Mouse (Mus musculus) hindbrain, embryonic 12.5 days (tissue): ENCODE results near the gene Igsf3. TPM values are rescaled to one million over a fixed set of nuclear protein-coding genes. Genes with fewer than 3 reads are reported as not detected.

Experiments
- ATAC-seq: fragments of 200-750 bp; cut with Nextera tagmentation; 2 replicates; pipeline ENCODE4 v1.8.0; 2017; ENCODE audit warnings: moderate TSS enrichment; ENCODE audit not compliant: low FRiP score
- H3K27ac ChIP-seq: fragments of 300-500 bp; sonication (generic); 2 replicates; pipeline ENCODE4 v1.5.1; 2016; ENCODE audit warnings: mild to moderate bottlenecking
- H3K27me3 ChIP-seq: fragments of 300-500 bp; sonication (generic); 2 replicates; pipeline ENCODE4 v1.6.1; 2016; ENCODE audit warnings: mild to moderate bottlenecking
- H3K36me3 ChIP-seq: fragments of 300-500 bp; sonication (generic); 2 replicates; pipeline ENCODE4 v1.6.1; 2016; ENCODE audit warnings: mild to moderate bottlenecking
- H3K4me1 ChIP-seq: fragments of 300-500 bp; sonication (generic); 2 replicates; pipeline ENCODE4 v1.6.1; 2016
- H3K4me2 ChIP-seq: fragments of 300-500 bp; sonication (generic); replicated peaks from 2 replicates; pipeline ENCODE4 v1.6.1; 2016; ENCODE audit warnings: mild to moderate bottlenecking
- H3K4me3 ChIP-seq: fragments of 300-500 bp; sonication (generic); 2 replicates; pipeline ENCODE4 v1.5.1; 2016; ENCODE audit warnings: mild to moderate bottlenecking
- H3K9ac ChIP-seq: fragments of 300-500 bp; sonication (generic); 2 replicates; pipeline ENCODE4 v1.6.1; 2016; ENCODE audit warnings: mild to moderate bottlenecking, moderate library complexity
- H3K9me3 ChIP-seq: fragments of 300-500 bp; sonication (generic); replicated peaks from 2 replicates; pipeline ENCODE4 v1.6.1; 2016; ENCODE audit warnings: mild to moderate bottlenecking
- WGBS: fragments of 180-500 bp; shearing (Covaris S2); methylation state at CpG from one replicate; pipeline ENCODE4 v1.1.7; 2016; 5-methylcytosine and 5-hydroxymethylcytosine counted together
- polyA plus RNA-seq: library from polyadenylated mRNA; unstranded; fragments of >200 nt; fragmentation: Nextera tagmentation; extraction: Ambion mirVana; gene quantifications from 2 replicates; pipeline ENCODE4 v1.2.1, GENCODE M21; 2016

Igsf3 gene
- 61.9 and 66.4 TPM in 2 replicates for polyA plus RNA-seq

DNA sequence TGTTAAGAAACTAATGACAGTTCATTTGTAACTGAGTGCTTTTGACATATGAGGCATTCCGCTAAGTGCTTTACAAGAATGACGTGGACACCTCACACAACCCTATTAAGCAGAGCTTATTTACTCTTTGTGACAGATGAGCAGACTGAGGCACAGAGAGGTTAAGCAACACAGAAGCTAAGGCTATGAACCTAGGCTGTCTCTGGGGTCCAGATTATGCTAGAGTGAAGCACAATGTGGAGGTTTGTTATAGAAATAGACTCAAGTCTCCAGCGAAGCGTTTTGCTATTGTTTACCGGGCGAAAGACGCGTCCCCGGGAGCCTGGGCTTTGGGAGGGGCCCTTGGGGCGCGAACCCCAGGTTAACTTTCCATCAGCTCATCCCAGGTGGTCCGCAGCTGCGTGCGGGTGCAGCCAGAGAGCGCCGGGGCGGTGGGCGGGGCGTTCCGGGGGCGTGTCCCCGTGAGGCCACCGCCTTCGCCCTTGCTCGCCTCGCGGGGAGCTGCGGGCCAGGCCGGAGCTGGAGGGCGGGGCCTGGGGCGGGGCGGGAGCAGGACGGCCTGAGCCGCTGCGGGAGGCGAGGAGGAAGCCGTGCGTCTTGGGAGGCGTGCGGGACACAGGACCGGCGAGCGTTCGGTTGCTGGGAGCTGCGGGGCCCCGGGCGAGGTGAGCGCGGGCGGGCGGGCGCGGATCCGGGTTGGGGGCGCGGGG is at the start of gene Igsf3:
Gene Igsf3 (plus strand): TSS at position 546 of the 710 bp plus-strand sequence.
- ATAC-seq = peak; percentile 90

DNA sequence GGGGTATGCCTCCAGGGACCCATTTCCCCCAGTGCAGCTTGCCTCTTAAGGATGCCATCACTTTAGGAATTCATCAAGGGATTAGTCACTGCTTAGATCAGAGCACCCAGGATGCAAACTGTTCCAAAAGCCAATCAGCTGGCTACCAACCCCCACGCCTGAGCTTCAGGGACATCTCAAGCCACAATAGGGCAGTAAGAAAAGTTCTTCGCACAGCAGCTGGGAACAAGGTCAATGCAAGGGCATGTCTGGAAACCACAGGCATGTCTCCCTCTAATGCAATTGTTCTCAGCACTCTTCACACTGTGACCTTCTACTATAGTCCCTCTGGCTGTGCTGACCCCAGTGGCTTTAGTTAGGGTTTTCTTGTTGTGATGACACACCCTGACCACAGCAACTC is 49.6 kb upstream of the Igsf3 start:
- H3K9ac ChIP-seq = no peak overlapping the region
- H3K9me3 ChIP-seq = no peaks in the 10 kb centered on the region
- H3K27me3 ChIP-seq = no peaks in the 10 kb centered on the region
- no peak overlapping the region for H3K4me3 ChIP-seq
- 67% methylated on average over 2 of the region's 2 CpGs for WGBS
- no peak overlapping the region for H3K27ac ChIP-seq
- no peak overlapping the region for H3K4me2 ChIP-seq
- H3K36me3 ChIP-seq = no peaks in the 10 kb centered on the region
- no peaks in the 10 kb centered on the region for H3K4me1 ChIP-seq
- ATAC-seq = no peak

More for the DNA sequence above, at the start of gene Igsf3:
- Histone ChIP-seq H3K9me3 (no peaks in the 10 kb centered on the region), H3K36me3 (no peaks in the 10 kb centered on the region), H3K9ac (peak within 1 kb of the TSS; percentile 91), H3K27me3 (no peaks in the 10 kb centered on the region; the same call in 1 of the 2 replicates), H3K27ac (peak within 1 kb of the TSS; percentile 83), H3K4me1 (peaks cover 39% of the 10 kb centered on the region), H3K4me2 (peak within 1 kb of the TSS; percentile 69), H3K4me3 (peak within 1 kb of the TSS; percentile 88)
- 2% methylated on average over 48 of the region's 56 CpGs for WGBS

DNA sequence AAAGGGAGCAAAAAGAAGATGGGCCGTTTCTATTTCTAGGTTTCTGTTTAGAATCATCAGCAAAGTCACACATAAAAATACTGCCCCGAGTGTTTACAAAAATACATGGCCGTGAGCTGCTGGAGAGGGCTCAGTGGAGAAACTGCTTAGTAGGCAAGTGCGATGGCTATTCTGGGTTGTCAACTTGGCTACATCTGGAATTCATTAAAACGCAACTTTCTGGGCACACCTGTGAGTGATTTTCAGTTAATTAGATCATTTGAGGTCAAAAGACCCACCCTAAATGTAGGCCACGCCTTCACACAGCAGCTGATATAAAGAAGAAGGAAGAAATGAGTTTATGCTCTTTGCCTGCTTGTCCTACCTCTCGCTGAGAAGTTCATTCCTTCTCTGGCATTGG is 48.3 kb upstream of the Igsf3 start:
- no peaks in the 10 kb centered on the region for H3K4me1 ChIP-seq
- no peak overlapping the region for H3K4me3 ChIP-seq
- H3K9ac ChIP-seq = no peak overlapping the region
- H3K36me3 ChIP-seq = no peaks in the 10 kb centered on the region
- no peak for ATAC-seq
- 80% methylated on average over 7 of the region's 7 CpGs for WGBS
- no peaks in the 10 kb centered on the region for H3K9me3 ChIP-seq
- no peaks in the 10 kb centered on the region for H3K27me3 ChIP-seq
- no peak overlapping the region for H3K4me2 ChIP-seq
- H3K27ac ChIP-seq = no peak overlapping the region

DNA sequence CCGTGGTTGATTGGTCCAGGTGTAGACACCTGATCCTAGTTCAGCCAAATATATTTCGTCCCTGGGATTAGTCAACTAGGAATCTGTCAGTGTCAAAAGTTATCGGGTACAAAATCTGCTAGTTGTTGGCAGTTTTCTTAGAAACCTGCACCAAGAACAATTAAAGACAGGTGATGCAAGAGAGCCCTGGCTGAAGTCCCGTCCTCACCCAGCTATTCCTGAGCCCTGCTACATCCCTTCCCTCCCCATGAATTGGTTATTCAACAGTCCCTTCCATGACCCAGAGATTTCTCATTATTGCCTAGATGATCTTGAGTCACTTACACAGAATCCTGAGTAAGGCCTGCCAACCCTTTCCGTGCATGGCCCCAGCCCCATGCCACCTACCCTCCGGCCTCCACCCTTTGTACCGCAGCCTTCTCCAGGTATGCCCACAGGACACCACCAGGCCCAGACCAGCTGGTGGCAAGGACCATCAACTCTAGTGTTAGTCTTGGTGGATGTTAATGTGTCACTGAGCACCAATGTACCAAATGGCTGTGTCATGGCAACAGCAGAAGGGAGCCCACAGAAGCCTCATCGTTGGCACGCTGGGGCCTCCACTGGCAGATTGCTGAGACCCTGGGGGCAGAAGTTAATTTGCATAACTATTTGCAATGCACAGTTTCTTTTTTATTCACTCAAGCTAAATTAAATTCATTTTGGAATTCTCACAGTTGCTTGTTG is 33.5 kb upstream of the Igsf3 start:
- peak; percentile 69 for ATAC-seq
- H3K27ac ChIP-seq = no peak overlapping the region
- H3K4me1 ChIP-seq = peaks cover 19% of the 10 kb centered on the region
- no peaks in the 10 kb centered on the region for H3K36me3 ChIP-seq
- H3K27me3 ChIP-seq = no peaks in the 10 kb centered on the region
- H3K9me3 ChIP-seq = 0 out of 2 replicates have a peak, but pooled peaks cover 4% of the 10 kb centered on the region
- 73% methylated on average over 9 of the region's 9 CpGs for WGBS
- no peak overlapping the region for H3K4me3 ChIP-seq
- H3K9ac ChIP-seq = no peak overlapping the region
- no peak overlapping the region for H3K4me2 ChIP-seq

DNA sequence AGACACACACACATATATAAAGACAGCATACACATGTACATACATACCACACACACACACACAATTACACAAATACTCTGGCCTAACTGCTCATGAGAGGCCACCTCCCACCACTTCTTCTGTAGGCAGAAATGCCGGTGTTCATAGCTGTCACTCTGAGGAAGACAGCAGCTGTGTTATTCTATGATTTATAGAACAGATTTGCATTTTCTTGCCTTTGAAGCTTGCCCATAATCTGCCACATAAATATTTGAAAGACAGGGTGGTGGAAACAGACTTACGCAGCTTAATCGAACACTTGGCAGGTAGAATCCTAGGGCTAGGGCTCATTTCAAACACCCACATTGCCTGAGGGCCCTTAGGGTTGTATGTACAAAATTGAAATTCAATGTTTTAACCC is 32.6 kb upstream of the Igsf3 start:
- Histone ChIP-seq H3K9ac (no peak overlapping the region), H3K4me1 (peaks cover 26% of the 10 kb centered on the region), H3K4me2 (no peak overlapping the region), H3K4me3 (no peak overlapping the region), H3K27ac (no peak overlapping the region), H3K9me3 (0 out of 2 replicates have a peak, but pooled peaks cover 4% of the 10 kb centered on the region), H3K36me3 (no peaks in the 10 kb centered on the region), H3K27me3 (no peaks in the 10 kb centered on the region)
- 68% methylated on average over 3 of the region's 3 CpGs for WGBS
- peak; percentile 36; the same call in 1 of the 2 replicates for ATAC-seq

DNA sequence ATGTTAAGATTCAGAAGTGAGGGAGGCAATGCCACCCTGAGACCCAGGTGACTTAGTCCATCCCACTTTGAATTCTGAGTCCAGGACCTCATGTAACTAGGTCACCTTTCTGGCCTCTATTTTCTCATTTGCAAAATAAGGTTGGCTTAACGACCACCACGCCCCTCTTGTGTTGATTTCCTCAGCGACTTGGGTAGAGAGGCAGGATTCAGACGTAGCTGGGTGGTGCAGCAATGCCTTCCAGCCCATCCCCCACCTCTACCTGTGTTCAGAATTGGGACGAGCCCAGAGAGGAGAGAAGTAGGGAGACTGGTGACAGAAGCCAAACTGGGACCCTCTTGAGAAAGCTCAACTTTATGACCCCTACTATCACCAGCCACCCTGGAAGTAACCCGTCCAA is 31.6 kb upstream of the Igsf3 start:
- Histone ChIP-seq H3K4me1 (peaks cover 34% of the 10 kb centered on the region), H3K9me3 (0 out of 2 replicates have a peak, but pooled peaks cover 4% of the 10 kb centered on the region), H3K27ac (no peak overlapping the region), H3K27me3 (no peaks in the 10 kb centered on the region), H3K36me3 (no peaks in the 10 kb centered on the region), H3K4me2 (no peak overlapping the region), H3K9ac (no peak overlapping the region), H3K4me3 (no peak overlapping the region)
- ATAC-seq = no peak
- WGBS = 73% methylated on average over 6 of the region's 6 CpGs

DNA sequence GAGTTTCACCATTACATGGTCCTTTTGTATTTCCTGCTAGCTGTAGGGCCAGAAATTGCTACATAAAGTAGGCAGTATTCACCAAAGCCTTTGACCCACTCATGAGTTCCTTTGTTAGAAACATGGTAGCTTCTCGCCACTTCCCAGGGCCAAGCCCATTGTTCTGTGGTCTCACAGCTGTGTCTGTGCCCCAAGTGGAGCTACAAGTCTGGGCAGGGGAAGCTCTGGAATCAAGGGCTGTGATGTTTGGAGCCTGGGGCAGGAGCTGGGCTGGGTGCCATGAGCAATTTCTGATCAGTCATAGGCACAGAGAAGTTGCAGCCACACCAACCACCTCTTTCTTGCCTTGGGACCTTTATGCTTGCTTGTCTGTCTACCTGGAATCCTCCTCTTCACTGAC is 30.1 kb upstream of the Igsf3 start:
- Histone ChIP-seq H3K27me3 (no peaks in the 10 kb centered on the region), H3K27ac (no peak overlapping the region), H3K9ac (no peak overlapping the region), H3K9me3 (0 out of 2 replicates have a peak, but pooled peaks cover 4% of the 10 kb centered on the region), H3K4me3 (no peak overlapping the region), H3K4me2 (no peak overlapping the region), H3K36me3 (no peaks in the 10 kb centered on the region), H3K4me1 (peaks cover 38% of the 10 kb centered on the region)
- ATAC-seq = no peak
- WGBS = 85% methylated on average over 1 of the region's 1 CpGs

DNA sequence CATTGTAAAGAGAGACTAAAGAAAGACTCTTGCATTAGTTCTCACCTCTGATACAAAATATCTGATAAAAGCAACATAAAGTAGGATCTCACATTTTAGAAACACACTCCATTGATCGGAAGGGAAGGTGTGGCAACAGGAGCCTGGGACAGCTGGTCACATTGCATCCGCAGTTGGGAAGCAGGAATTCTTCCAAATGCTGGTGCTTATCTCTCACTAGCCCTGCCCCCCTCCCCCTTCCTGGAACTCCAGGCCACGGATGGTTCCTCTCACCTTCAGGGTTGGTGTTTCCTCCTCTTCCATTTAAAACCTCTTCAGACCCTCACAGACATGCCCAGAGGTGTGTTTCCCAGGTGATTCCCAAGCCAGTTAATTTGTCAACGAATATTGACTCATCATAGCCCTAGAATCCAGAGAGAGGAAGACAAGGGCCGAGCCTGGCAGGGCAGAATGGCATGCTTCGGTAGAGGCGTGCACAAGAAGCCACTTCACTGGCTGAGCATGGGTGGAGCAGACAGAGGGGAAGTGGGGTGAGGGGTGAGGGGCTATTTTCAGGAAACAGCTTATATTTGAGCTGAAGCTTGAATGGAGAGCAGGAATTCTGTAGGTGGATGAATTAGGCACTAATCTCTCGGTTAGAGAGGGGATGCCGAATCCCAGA is 28.3 kb upstream of the Igsf3 start:
- H3K27me3 ChIP-seq = no peaks in the 10 kb centered on the region
- H3K4me2 ChIP-seq = no peak overlapping the region
- H3K4me3 ChIP-seq = no peak overlapping the region
- peak overlapping the region; percentile 62; the same call in 1 of the 2 replicates for H3K27ac ChIP-seq
- 71% methylated on average over 9 of the region's 9 CpGs for WGBS
- H3K9ac ChIP-seq = no peak overlapping the region
- H3K36me3 ChIP-seq = no peaks in the 10 kb centered on the region
- H3K9me3 ChIP-seq = 0 out of 2 replicates have a peak, but pooled peaks cover 5% of the 10 kb centered on the region
- no peak for ATAC-seq
- H3K4me1 ChIP-seq = peaks cover 33% of the 10 kb centered on the region

DNA sequence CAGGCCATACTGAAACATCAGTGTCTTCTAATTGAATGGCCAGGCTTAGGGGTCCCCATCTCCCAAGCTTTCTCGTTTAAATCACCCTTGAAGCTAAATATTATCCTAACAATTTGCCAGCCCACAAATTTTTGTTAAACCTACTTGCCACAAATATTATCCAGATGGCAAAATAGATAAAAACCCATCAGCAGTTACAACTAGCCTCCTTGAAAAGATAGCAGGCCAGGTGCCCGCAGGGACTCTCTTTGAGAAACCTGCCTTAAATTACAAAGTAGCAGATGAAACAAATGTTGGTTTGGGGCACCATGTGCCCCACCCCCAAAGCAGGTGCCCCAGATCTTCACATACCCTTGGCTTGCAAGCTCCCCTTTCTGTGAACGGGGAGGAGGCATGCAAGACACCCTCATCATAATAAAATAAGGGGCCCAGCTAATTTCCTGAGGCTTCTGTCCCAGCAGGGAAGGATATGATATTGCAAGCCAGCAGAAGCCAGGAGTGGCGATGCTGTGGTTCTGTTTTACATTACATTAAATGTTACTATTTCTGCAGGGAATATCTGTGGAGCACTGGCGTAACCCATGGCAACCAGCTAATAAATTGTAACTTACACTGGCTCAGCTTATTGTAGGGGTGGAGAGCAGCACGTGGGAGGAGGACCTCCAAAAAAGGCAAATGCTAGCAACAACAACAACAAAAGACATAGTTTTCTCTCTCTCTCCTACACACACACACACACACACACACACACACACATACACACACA is 27.2 kb upstream of the Igsf3 start:
- ATAC-seq = peak; percentile 67

DNA sequence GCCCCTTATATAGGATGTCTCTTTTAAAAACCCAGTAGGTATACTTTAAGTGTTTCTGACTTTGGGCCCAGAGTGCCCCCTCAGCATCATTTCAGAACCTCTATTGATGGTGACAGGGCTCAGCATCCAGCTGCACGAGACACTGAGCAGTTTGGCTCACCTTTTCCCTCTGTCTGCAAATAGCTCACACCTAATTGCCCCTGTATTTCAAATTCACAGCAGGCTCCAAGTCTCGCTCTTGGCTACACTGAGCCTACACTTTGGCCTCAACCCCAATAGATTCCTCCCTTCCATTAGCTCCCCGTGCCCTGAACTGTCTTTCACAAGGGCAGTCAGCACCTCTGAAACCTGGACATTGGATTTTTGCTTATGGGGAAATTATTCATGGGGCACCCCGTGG is 26.5 kb upstream of the Igsf3 start:
- WGBS = 54% methylated on average over 4 of the region's 4 CpGs
- ATAC-seq = 0 out of 2 replicates have a peak, but pooled peaks have one; percentile 2

More for the DNA sequence above, 27.2 kb upstream of the Igsf3 start:
- H3K4me1 ChIP-seq = peaks cover 23% of the 10 kb centered on the region
- no peaks in the 10 kb centered on the region for H3K36me3 ChIP-seq
- 0 out of 2 replicates have a peak, but pooled peaks cover 5% of the 10 kb centered on the region for H3K9me3 ChIP-seq
- H3K9ac ChIP-seq = no peak overlapping the region
- H3K27me3 ChIP-seq = no peaks in the 10 kb centered on the region
- no peak overlapping the region for H3K4me3 ChIP-seq
- no peak overlapping the region for H3K4me2 ChIP-seq
- WGBS = 36% methylated on average over 6 of the region's 6 CpGs
- peak overlapping the region; percentile 62 for H3K27ac ChIP-seq

DNA sequence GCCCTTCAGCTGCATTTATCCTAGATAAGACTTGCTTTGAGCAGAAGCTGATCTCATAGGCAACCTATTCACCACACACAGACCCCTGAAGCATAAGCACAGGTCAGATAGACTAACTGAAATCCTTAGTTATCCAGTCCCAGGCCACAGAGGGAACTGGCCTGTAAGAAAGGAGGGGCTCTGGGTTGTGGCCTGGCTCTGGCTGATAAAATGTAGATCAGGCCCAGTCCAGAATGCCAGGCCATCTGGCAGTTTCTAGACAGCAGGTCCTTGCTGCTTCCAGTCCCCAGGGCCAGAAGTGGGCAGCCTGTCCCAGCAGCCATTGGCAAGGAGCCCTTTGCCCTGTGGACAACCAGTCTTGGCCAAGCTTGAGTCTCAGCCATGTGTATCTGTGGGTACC is 22.4 kb upstream of the Igsf3 start:
- Histone ChIP-seq H3K4me3 (no peak overlapping the region), H3K36me3 (no peaks in the 10 kb centered on the region), H3K27ac (no peak overlapping the region), H3K4me2 (no peak overlapping the region), H3K4me1 (peaks cover 16% of the 10 kb centered on the region), H3K9ac (no peak overlapping the region), H3K27me3 (no peaks in the 10 kb centered on the region), H3K9me3 (0 out of 2 replicates have a peak, but pooled peaks cover 5% of the 10 kb centered on the region)
- no peak for ATAC-seq

More for the DNA sequence above, 26.5 kb upstream of the Igsf3 start:
- Histone ChIP-seq H3K4me2 (no peak overlapping the region), H3K9ac (no peak overlapping the region), H3K27ac (peak overlapping the region; percentile 36; the same call in 1 of the 2 replicates), H3K4me3 (no peak overlapping the region), H3K9me3 (0 out of 2 replicates have a peak, but pooled peaks cover 5% of the 10 kb centered on the region), H3K36me3 (no peaks in the 10 kb centered on the region), H3K27me3 (no peaks in the 10 kb centered on the region), H3K4me1 (peaks cover 22% of the 10 kb centered on the region)
